Mouse (Mus musculus) liver, postnatal 0 days (tissue): Measurements from ENCODE around the gene Vmn2r118. TPM values are rescaled to one million over a fixed set of nuclear protein-coding genes. Genes with fewer than 3 reads are reported as not detected.

Source experiments
- ATAC-seq: fragments of 200-750 bp; cut with Nextera tagmentation; 2 replicates; pipeline ENCODE4 v1.8.0; 2017; ENCODE audit warnings: mild to moderate bottlenecking, moderate library complexity
- DNase-seq: peaks from one replicate; pipeline ENCODE4 v3.0.0-alpha.2; 2016
- H3K27ac ChIP-seq: fragments of 300-500 bp; sonication (generic); 2 replicates; pipeline ENCODE4 v1.5.1; 2014; ENCODE audit warnings: antibody characterized with exemption, moderate library complexity, mild to moderate bottlenecking, low read depth
- H3K27me3 ChIP-seq: fragments of 300-500 bp; sonication (generic); 2 replicates; pipeline ENCODE4 v1.6.1; 2014; ENCODE audit warnings: low read length, control low read depth, mixed read lengths; ENCODE audit not compliant: insufficient read depth
- H3K36me3 ChIP-seq: fragments of 300-500 bp; sonication (generic); replicated peaks from 2 replicates; pipeline ENCODE4 v1.6.1; 2014; ENCODE audit warnings: mild to moderate bottlenecking, control low read depth, low read length, moderate library complexity, mixed read lengths; ENCODE audit not compliant: insufficient read depth
- H3K4me1 ChIP-seq: fragments of 300-500 bp; sonication (generic); 2 replicates; pipeline ENCODE4 v1.6.1; 2014; ENCODE audit warnings: antibody characterized with exemption, mild to moderate bottlenecking, control low read depth; ENCODE audit not compliant: insufficient read depth
- H3K4me2 ChIP-seq: fragments of 300-500 bp; sonication (generic); 2 replicates; pipeline ENCODE4 v1.6.1; 2014; ENCODE audit warnings: low read depth, mild to moderate bottlenecking, low read length, moderate library complexity, mixed read lengths
- H3K4me3 ChIP-seq: fragments of 300-500 bp; sonication (generic); 2 replicates; pipeline ENCODE4 v1.5.1; 2014; ENCODE audit warnings: low read depth, low read length
- H3K9ac ChIP-seq: fragments of 300-500 bp; sonication (generic); replicated peaks from 2 replicates; pipeline ENCODE4 v1.6.1; 2014; ENCODE audit warnings: mild to moderate bottlenecking, moderate library complexity
- H3K9me3 ChIP-seq: fragments of 300-500 bp; sonication (generic); 2 replicates; pipeline ENCODE4 v1.6.1; 2016; ENCODE audit warnings: mild to moderate bottlenecking, control low read depth, low read length, mixed read lengths
- CTCF ChIP-seq: sonication (generic); IDR thresholded peaks from 2 replicates; pipeline ENCODE4 v1.5.1; 2016; ENCODE audit warnings: antibody characterized with exemption, low read depth
- EP300 ChIP-seq: IDR thresholded peaks from 2 replicates; pipeline ENCODE4 v1.6.1; 2016; ENCODE audit warnings: antibody characterized with exemption, low read depth, mild to moderate bottlenecking
- WGBS: fragments of 180-500 bp; shearing (Covaris S2); extraction: QIAGEN DNeasy Blood & Tissue Kit; methylation state at CpG from one replicate; pipeline ENCODE4 v1.1.7; 2014; ENCODE audit not compliant: insufficient replicate concordance; 5-methylcytosine and 5-hydroxymethylcytosine counted together
- polyA plus RNA-seq: library from polyadenylated mRNA; unstranded; fragments of >200 nt; fragmentation: Nextera tagmentation; extraction: Ambion mirVana; gene quantifications from 2 replicates; pipeline ENCODE4 v1.2.1, GENCODE M21; 2015

The Vmn2r118 gene
- polyA plus RNA-seq, result not detected in 2 replicates

DNA sequence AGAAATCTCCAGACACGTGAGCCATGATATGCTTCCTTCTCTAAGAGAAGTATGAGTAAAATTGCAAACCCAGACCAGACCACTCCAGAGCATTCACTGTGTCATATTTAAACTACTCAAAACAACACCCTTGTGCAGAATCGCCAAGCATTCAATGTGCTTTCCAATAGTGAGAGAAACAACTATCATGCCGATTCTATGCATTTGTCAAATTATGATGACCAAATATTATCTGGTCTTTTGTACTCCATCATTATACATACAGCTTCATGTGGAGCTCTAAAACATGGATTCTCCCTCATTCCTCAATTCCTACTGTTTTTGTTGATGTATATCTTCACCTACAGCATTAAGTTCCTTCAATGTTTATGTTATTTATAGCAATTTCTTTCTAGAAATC is at the start of gene Vmn2r118:
TSS of gene Vmn2r118 (minus strand) at position 101 of the 400 bp plus-strand sequence.
- H3K27ac ChIP-seq, result no peak within 1 kb of the TSS
- no peaks in the 10 kb centered on the region for H3K4me1 ChIP-seq
- no peaks in the 10 kb centered on the region for H3K27me3 ChIP-seq
- ATAC-seq (no peak), DNase-seq (no peak)
- H3K4me3 ChIP-seq, result no peak within 1 kb of the TSS
- no peak for TF ChIP-seq CTCF
- TF ChIP-seq EP300, result no peak
- no peak within 1 kb of the TSS for H3K4me2 ChIP-seq
- no peaks in the 10 kb centered on the region for H3K9me3 ChIP-seq
- no peaks in the 10 kb centered on the region for H3K36me3 ChIP-seq
- no peak within 1 kb of the TSS for H3K9ac ChIP-seq
- 72% methylated on average over 3 of the region's 3 CpGs for WGBS

DNA sequence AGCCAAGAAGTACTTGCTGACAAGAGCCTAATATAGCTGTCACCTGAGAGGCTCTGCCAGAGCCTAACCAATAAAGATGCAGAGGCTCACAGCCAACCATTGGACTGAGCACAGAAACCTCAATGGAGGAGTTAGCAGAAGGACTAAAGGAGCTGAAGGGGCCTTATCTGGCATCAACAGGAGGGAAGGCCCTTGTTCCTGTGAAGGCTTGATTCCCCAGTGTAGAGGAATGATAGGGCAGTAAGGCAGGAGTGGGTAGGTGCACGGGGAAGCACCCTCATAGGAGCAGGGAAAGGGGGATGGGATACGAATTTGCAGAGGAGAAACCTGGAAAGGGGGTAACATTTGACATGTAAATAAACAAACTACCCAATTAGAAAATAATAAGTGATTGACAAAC is 36.1 kb upstream of the Vmn2r118 start:
- Histone ChIP-seq H3K36me3 (peaks cover 2% of the 10 kb centered on the region), H3K4me1 (no peaks in the 10 kb centered on the region), H3K27ac (no peak overlapping the region), H3K9me3 (no peaks in the 10 kb centered on the region), H3K9ac (no peak overlapping the region), H3K4me2 (no peak overlapping the region), H3K4me3 (no peak overlapping the region), H3K27me3 (no peaks in the 10 kb centered on the region)
- DNase-seq (no peak), ATAC-seq (peak; percentile 55)
- 65% methylated on average over 2 of the region's 2 CpGs for WGBS
- TF ChIP-seq EP300 (0 out of 2 replicates have a peak, but pooled peaks have one; percentile 18), CTCF (no peak)

DNA sequence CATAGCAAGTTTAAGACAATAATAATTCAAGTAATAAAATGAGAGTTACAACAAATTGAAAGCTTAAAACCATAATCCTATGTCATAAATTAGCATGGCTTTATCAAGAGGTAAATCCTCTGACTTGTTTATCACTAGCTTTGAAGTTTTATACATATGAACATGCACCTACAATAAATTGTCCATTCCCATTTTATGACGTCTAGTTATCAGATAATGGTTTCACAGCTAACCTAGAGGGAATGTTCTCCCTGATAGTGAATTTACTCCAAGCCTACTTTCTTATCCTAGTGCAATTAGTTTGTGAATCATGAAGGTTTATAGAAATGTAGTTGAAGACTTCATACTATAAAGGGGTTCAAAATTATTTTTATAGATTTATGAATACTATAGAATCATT is 34.2 kb downstream of the Vmn2r118 start:
- Histone ChIP-seq H3K27ac (no peak overlapping the region), H3K4me3 (no peak overlapping the region), H3K36me3 (no peaks in the 10 kb centered on the region), H3K4me1 (no peaks in the 10 kb centered on the region), H3K27me3 (no peaks in the 10 kb centered on the region), H3K9ac (no peak overlapping the region), H3K4me2 (no peak overlapping the region), H3K9me3 (no peaks in the 10 kb centered on the region)
- 58% methylated on average over 1 of the region's 1 CpGs for WGBS
- DNase-seq (no peak), ATAC-seq (no peak)
- TF ChIP-seq EP300 (no peak), CTCF (no peak)

DNA sequence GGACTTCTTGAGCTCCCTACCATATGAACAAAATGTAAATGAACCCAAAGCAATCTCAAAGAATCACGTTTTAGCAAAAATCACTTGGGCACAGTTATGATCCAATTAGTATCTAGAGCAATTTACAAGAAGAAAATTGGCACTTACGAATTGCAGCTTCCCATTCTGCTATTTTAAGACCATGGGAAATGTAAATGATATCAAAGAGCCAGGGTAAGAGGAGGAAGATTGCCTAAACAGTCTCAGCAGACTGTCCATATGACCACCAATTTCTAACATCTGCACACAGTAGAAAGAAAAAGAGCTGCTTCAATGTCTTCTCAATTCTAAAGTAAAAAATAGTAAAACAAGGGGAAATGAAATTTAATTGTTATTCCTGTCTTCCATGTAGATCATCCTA is 63.2 kb downstream of the Vmn2r118 start:
- 52% methylated on average over 2 of the region's 2 CpGs for WGBS
- no peak for ATAC-seq

DNA sequence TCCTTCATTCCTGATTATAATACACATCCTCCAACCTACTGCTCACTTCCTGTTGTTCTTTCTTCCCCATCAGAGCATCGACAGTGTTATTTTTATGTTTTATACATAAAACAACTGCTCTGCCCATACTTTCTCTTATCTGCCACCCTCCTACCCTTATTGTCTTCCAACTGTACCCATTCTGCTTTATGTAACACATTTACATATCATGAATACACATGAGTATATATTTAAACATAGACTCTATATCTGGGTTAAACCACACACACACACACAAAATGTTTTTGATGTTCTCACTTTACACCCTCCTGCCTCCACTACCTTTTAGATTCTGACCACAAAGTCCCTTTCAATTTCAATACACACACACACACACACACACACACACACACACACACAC is 76.5 kb downstream of the Vmn2r118 start:
- Histone ChIP-seq H3K4me3 (no peak overlapping the region), H3K4me2 (no peak overlapping the region), H3K9me3 (no peaks in the 10 kb centered on the region), H3K36me3 (no peaks in the 10 kb centered on the region), H3K27ac (no peak overlapping the region), H3K9ac (no peak overlapping the region), H3K4me1 (no peaks in the 10 kb centered on the region), H3K27me3 (no peaks in the 10 kb centered on the region)
- DNase-seq (no peak), ATAC-seq (no peak)
- 69% methylated on average over 1 of the region's 1 CpGs for WGBS
- TF ChIP-seq EP300 (no peak), CTCF (no peak)

More for the DNA sequence above, 63.2 kb downstream of the Vmn2r118 start:
- no peak for TF ChIP-seq EP300
- no peak for TF ChIP-seq CTCF
- no peak overlapping the region for H3K4me3 ChIP-seq
- no peaks in the 10 kb centered on the region for H3K4me1 ChIP-seq
- no peaks in the 10 kb centered on the region for H3K27me3 ChIP-seq
- H3K4me2 ChIP-seq, result no peak overlapping the region
- H3K9me3 ChIP-seq, result no peaks in the 10 kb centered on the region
- no peak overlapping the region for H3K9ac ChIP-seq
- H3K36me3 ChIP-seq, result no peaks in the 10 kb centered on the region
- no peak for DNase-seq
- no peak overlapping the region for H3K27ac ChIP-seq

Other genes starting within 250 kb of the Vmn2r118 start
- gene St6gal2, start 179.8 kb downstream of the Vmn2r118 start, polyA plus RNA-seq, result not detected in 2 replicates
- 2.1 and 3.1 TPM in 2 replicates for gene Pot1b, start 87.4 kb upstream of the Vmn2r118 start, polyA plus RNA-seq
- gene Adgre4, start 124.8 kb upstream of the Vmn2r118 start, polyA plus RNA-seq, result 3.1 and 3.3 TPM in 2 replicates